Mouse (Mus musculus) neural tube, embryonic 14.5 days (tissue): ENCODE data around the gene Plod2. TPM values are rescaled to one million over a fixed set of nuclear protein-coding genes. Genes with fewer than 3 reads are reported as not detected.
A peak's percentile ranks its signal among the peaks of the same experiment; 100 is the strongest.

ENCODE experiments used
- ATAC-seq: fragments of 200-750 bp; cut with Nextera tagmentation; 2 replicates; pipeline ENCODE4 v1.8.0; 2017; ENCODE audit warnings: low read depth, mild to moderate bottlenecking, moderate TSS enrichment, moderate library complexity
- H3K27ac ChIP-seq: fragments of 300-500 bp; sonication (generic); 2 replicates; pipeline ENCODE4 v1.5.1; 2014; ENCODE audit warnings: low read depth, mild to moderate bottlenecking, control low read depth, low read length, moderate library complexity, mixed read lengths
- H3K27me3 ChIP-seq: fragments of 300-500 bp; sonication (generic); 2 replicates; pipeline ENCODE4 v1.6.1; 2014; ENCODE audit warnings: low read length; ENCODE audit not compliant: control insufficient read depth, insufficient read depth
- H3K36me3 ChIP-seq: fragments of 300-500 bp; sonication (generic); 2 replicates; pipeline ENCODE4 v1.6.1; 2014; ENCODE audit warnings: low read length, mixed read lengths; ENCODE audit not compliant: control insufficient read depth, insufficient read depth
- H3K4me1 ChIP-seq: fragments of 300-500 bp; sonication (generic); 2 replicates; pipeline ENCODE4 v1.6.1; 2014; ENCODE audit warnings: low read length; ENCODE audit not compliant: control insufficient read depth, insufficient read depth
- H3K4me2 ChIP-seq: fragments of 300-500 bp; sonication (generic); 2 replicates; pipeline ENCODE4 v1.6.1; 2014; ENCODE audit warnings: mild to moderate bottlenecking, low read depth, low read length, control low read depth
- H3K4me3 ChIP-seq: fragments of 300-500 bp; sonication (generic); 2 replicates; pipeline ENCODE4 v1.5.1; 2014; ENCODE audit warnings: low read depth, low read length, control low read depth, mixed read lengths
- H3K9ac ChIP-seq: fragments of 300-500 bp; sonication (generic); replicated peaks from 2 replicates; pipeline ENCODE4 v1.6.1; 2014; ENCODE audit warnings: low read depth, mild to moderate bottlenecking, control low read depth, low read length, mixed read lengths
- H3K9me3 ChIP-seq: fragments of 300-500 bp; sonication (generic); 2 replicates; pipeline ENCODE4 v1.6.1; 2016; ENCODE audit warnings: low read length; ENCODE audit not compliant: control insufficient read depth
- WGBS: fragments of 180-500 bp; shearing (Covaris S2); extraction: QIAGEN DNeasy Blood & Tissue Kit; methylation state at CpG from one replicate; pipeline ENCODE4 v1.1.7; 2014; 5-methylcytosine and 5-hydroxymethylcytosine counted together
- polyA plus RNA-seq: library from polyadenylated mRNA; unstranded; fragments of >200 nt; fragmentation: Nextera tagmentation; extraction: Ambion mirVana; gene quantifications from 2 replicates; pipeline ENCODE4 v1.2.1, GENCODE M21; 2014

The Plod2 gene
- polyA plus RNA-seq, 1 experiment from 2014 or later, result 13.0 TPM

GRCm38 (mm10) chr9:92588226-92588625 lies 46.2 kb downstream of the Plod2 start:
- Histone ChIP-seq H3K4me1 (no peaks in the 10 kb centered on the region), H3K9ac (no peak overlapping the region), H3K27me3 (no peaks in the 10 kb centered on the region), H3K9me3 (no peaks in the 10 kb centered on the region), H3K36me3 (no peaks in the 10 kb centered on the region), H3K4me2 (no peak overlapping the region), H3K27ac (no peak overlapping the region), H3K4me3 (no peak overlapping the region)
- WGBS, result 75% methylated on average over 1 of the region's 1 CpGs
- no peak for ATAC-seq

GRCm38 (mm10) chr9:92589021-92589420 lies 47.0 kb downstream of the Plod2 start:
- Histone ChIP-seq H3K9me3 (no peaks in the 10 kb centered on the region), H3K4me2 (no peak overlapping the region), H3K27ac (no peak overlapping the region), H3K9ac (no peak overlapping the region), H3K36me3 (no peaks in the 10 kb centered on the region), H3K4me1 (no peaks in the 10 kb centered on the region), H3K4me3 (no peak overlapping the region), H3K27me3 (no peaks in the 10 kb centered on the region)
- 93% methylated on average over 5 of the region's 5 CpGs for WGBS
- ATAC-seq, result no peak

GRCm38 (mm10) chr9:92591482-92591881 lies 49.5 kb downstream of the Plod2 start:
- H3K4me3 ChIP-seq, result no peak overlapping the region
- H3K9me3 ChIP-seq, result no peaks in the 10 kb centered on the region
- H3K27ac ChIP-seq, result no peak overlapping the region
- 49% methylated on average over 5 of the region's 5 CpGs for WGBS
- H3K4me1 ChIP-seq, result no peaks in the 10 kb centered on the region
- no peaks in the 10 kb centered on the region for H3K27me3 ChIP-seq
- H3K4me2 ChIP-seq, result no peak overlapping the region
- H3K36me3 ChIP-seq, result no peaks in the 10 kb centered on the region
- ATAC-seq, result peak; percentile 28; the same call in 1 of the 2 replicates
- no peak overlapping the region for H3K9ac ChIP-seq

DNA sequence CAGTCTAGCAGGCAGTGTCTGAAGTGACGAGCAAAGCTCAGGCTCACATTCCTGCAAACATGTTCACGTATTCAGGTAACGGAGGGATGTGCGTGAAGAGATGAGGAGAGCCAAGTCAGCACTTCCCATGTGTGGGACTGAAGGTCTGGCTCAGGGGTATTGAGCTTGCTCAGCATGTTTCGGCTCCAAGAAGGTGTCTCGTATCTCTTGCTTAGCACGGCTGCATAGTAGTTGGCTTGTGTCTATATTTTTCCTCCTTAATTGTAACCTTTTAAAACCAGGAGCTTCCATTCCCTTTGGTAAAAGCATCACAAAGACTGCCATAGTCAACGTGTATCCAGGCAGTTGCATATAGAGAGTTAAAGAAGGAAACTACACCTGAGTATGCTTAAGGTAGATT lies 50.7 kb downstream of the Plod2 start:
- WGBS, result 89% methylated on average over 8 of the region's 8 CpGs
- H3K27me3 ChIP-seq, result no peaks in the 10 kb centered on the region
- ATAC-seq, result no peak
- H3K4me2 ChIP-seq, result no peak overlapping the region
- no peaks in the 10 kb centered on the region for H3K4me1 ChIP-seq
- no peak overlapping the region for H3K4me3 ChIP-seq
- H3K9ac ChIP-seq, result no peak overlapping the region
- H3K36me3 ChIP-seq, result no peaks in the 10 kb centered on the region
- H3K9me3 ChIP-seq, result no peaks in the 10 kb centered on the region
- H3K27ac ChIP-seq, result no peak overlapping the region

- H3K4me3 ChIP-seq, result no peak overlapping the region
- H3K27ac ChIP-seq, result no peak overlapping the region
- no peaks in the 10 kb centered on the region for H3K27me3 ChIP-seq
- H3K4me2 ChIP-seq, result no peak overlapping the region
- H3K4me1 ChIP-seq, result no peaks in the 10 kb centered on the region
- ATAC-seq, result no peak
- no peaks in the 10 kb centered on the region for H3K9me3 ChIP-seq
- WGBS, result 80% methylated on average over 6 of the region's 6 CpGs
- no peaks in the 10 kb centered on the region for H3K36me3 ChIP-seq
- no peak overlapping the region for H3K9ac ChIP-seq
These were observed 52.5 kb downstream of the Plod2 start for GRCm38 (mm10) chr9:92594491-92594890.

DNA sequence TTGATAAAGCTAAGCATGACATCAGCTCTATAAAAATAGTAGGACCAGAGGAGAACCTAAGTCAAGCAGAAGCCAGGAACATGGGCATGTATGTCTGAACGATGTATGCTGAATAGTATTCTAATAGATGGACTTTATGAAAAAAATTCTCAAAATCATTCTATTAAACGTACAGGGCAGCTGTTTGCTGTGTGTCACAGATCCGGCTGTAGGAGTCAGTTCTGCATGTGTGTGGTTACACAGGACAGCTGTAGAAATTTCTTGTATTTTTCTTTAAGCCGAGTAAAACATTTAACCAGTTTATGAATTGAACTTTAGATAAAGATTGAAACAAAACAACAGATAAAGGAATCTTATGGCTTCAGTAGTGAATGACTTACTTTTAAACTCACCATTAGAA lies 53.3 kb downstream of the Plod2 start:
- WGBS, result 92% methylated on average over 4 of the region's 4 CpGs
- Histone ChIP-seq H3K4me2 (no peak overlapping the region), H3K9me3 (no peaks in the 10 kb centered on the region), H3K4me3 (no peak overlapping the region), H3K9ac (no peak overlapping the region), H3K4me1 (no peaks in the 10 kb centered on the region), H3K36me3 (no peaks in the 10 kb centered on the region), H3K27me3 (no peaks in the 10 kb centered on the region), H3K27ac (no peak overlapping the region)
- ATAC-seq, result no peak

DNA sequence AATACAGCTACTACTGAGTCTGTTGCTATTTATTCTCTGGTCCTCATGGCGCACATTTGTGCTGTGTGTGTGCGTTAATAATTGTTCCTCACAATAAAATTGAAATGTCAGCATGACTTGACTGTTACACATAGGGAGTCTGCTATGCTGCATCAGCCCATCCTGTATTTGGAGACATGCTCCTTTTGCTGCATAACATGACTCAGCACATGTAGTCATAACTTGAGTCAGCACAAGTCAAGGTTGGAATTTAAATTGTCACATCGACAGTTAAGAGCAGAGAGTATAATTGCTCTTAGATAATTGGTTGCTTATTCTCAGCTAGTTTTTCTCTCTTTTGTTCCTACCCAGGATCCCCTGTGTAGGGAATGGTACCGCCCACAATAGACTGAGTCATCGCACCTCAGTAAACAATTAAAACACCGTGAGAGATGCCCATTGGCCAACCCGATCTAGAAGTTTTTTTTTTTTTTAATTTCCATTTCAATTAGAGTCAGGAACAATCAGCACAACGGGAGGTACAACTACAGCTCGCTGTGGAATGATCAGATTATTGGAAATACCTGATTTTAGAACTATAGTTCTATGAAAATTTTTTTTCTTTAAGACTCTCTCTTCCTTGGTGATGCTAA lies 55.0 kb downstream of the Plod2 start:
- ATAC-seq, result no peak
- Histone ChIP-seq H3K4me2 (no peak overlapping the region), H3K27ac (no peak overlapping the region), H3K36me3 (no peaks in the 10 kb centered on the region), H3K27me3 (no peaks in the 10 kb centered on the region), H3K4me1 (no peaks in the 10 kb centered on the region), H3K4me3 (no peak overlapping the region), H3K9me3 (no peaks in the 10 kb centered on the region), H3K9ac (no peak overlapping the region)
- WGBS, result 89% methylated on average over 9 of the region's 9 CpGs

DNA sequence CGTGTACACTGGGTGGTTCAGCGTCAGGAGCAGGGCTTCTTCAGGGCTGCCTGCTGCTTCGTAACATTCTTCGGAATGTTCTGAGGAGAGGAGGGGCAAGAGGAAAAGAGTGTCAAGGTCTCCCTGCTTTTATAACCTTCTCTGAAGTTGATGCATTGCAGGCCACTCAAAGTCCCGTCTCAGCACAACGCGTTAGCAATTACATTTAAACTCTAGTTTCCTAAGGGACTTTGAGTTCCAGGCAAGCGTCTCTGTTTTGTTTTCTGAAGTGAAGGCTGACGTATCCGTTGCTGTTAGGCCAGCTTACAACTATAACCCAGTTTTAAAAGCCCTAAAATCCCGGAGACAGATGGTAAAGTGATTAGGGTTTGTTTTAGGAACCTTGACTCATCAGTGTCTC lies 55.8 kb downstream of the Plod2 start:
- no peaks in the 10 kb centered on the region for H3K36me3 ChIP-seq
- whole genome bisulfite sequencing, result 30% methylated on average over 11 of the region's 11 CpGs
- H3K9me3 ChIP-seq, result no peaks in the 10 kb centered on the region
- H3K4me2 ChIP-seq, result no peak overlapping the region
- no peak overlapping the region for H3K9ac ChIP-seq
- H3K27ac ChIP-seq, result no peak overlapping the region
- H3K27me3 ChIP-seq, result no peaks in the 10 kb centered on the region
- no peaks in the 10 kb centered on the region for H3K4me1 ChIP-seq
- no peak for ATAC-seq
- H3K4me3 ChIP-seq, result no peak overlapping the region

GRCm38 (mm10) chr9:92599940-92600538 lies 58.0 kb downstream of the Plod2 start:
- Histone ChIP-seq H3K36me3 (no peaks in the 10 kb centered on the region), H3K4me1 (no peaks in the 10 kb centered on the region), H3K4me2 (no peak overlapping the region), H3K9ac (no peak overlapping the region), H3K27ac (no peak overlapping the region), H3K9me3 (no peaks in the 10 kb centered on the region), H3K4me3 (no peak overlapping the region), H3K27me3 (no peaks in the 10 kb centered on the region)
- no peak for ATAC-seq
- WGBS, result 90% methylated on average over 15 of the region's 15 CpGs
